Mouse (Mus musculus): Measurements from ENCODE around the gene Vash1.

Gene Vash1

GRCm38 (mm10) chr12:86719961-86720639 is 41.6 kb downstream of the Vash1 start:
- no peak for DNase-seq (ENCODE audit: low read depth)

GRCm38 (mm10) chr12:86721453-86721852 is 43.0 kb downstream of the Vash1 start:
- DNase-seq (ENCODE audit: low read depth) = no peak

GRCm38 (mm10) chr12:86724300-86724699 is 45.8 kb downstream of the Vash1 start:
- no peak for DNase-seq (ENCODE audit: low read depth)

GRCm38 (mm10) chr12:86725706-86726105 is 47.2 kb downstream of the Vash1 start:
- DNase-seq (ENCODE audit: low read depth) = peak; percentile 59

- peak; percentile 98 for DNase-seq (ENCODE audit: low read depth)
These were observed 47.7 kb downstream of the Vash1 start, which contains the start of gene Angel1 for GRCm38 (mm10) chr12:86726120-86726640. Gene Angel1, minus strand, starts transcription at chr12:86726460.

- DNase-seq (ENCODE audit: low read depth) = no peak
These were observed 55.9 kb downstream of the Vash1 start, which contains the start of gene Lrrc74a for GRCm38 (mm10) chr12:86734319-86734810. Gene Lrrc74a, plus strand, starts transcription at chr12:86734369.

Measured in induced T-regulatory cell, adult 2 months (primary cell).